Mouse (Mus musculus): ENCODE measurements at regions not wholly inside any gene's neighbourhood (a gene's known extent, or its start where the extent isn't known, plus 50 kb on each side); places are given as distances from the start of the nearest gene placed in this dataset.

- H3K9me3 ChIP-seq (replicated peaks; ENCODE audit: control insufficient read depth, low read length), result no peaks in the 10 kb centered on the region
- H3K36me3 ChIP-seq (replicated peaks; ENCODE audit: control insufficient read depth, insufficient read depth, low read length), result no peaks in the 10 kb centered on the region
- 56% methylated on average over 1 of the region's 1 CpGs for WGBS
- H3K4me3 ChIP-seq (ENCODE audit: low read depth, low read length), result no peak overlapping the region
- DNase-seq (ENCODE audit: low spot score), result no peak
- H3K4me1 ChIP-seq (ENCODE audit: control insufficient read depth, insufficient read depth), result no peaks in the 10 kb centered on the region
- no peak for ATAC-seq (ENCODE audit: insufficient read depth, low read depth)
- H3K4me2 ChIP-seq (ENCODE audit: low read depth, low read length), result no peak overlapping the region
- H3K9ac ChIP-seq (replicated peaks; ENCODE audit: low read depth, low read length), result no peak overlapping the region
- no peaks in the 10 kb centered on the region for H3K27me3 ChIP-seq (ENCODE audit: control insufficient read depth, insufficient read depth, low read length)
- no peak for TF ChIP-seq CTCF (IDR thresholded peaks at IDR 0.05; ENCODE audit: low read depth)
- TF ChIP-seq EP300 (IDR thresholded peaks at IDR 0.05; ENCODE audit: low read depth), result no peak
- H3K27ac ChIP-seq (ENCODE audit: low read depth), result no peak overlapping the region
Measured at GRCm38 (mm10) chr3:123784127-123784526, 93.5 kb upstream of the Ndst3 start.

DNA sequence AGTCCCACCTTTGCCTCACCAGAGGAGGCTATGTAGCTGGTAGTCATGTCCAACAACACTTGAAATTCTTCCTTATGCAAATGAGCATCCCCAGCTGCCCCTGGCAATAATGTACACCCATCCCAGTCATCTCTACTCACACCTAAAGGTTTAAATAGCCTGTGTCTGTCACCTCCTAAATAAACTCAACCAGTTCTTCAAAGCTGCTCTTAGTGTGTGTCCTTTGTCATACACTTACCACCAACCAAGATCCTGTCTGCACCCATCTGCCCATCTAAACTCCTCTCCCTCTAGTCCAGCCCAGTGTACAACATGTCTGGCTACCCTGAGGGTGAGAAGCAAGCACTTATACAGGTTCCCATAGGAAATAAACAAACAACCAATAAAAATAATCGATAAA, 103.4 kb upstream of the Ndst3 start:
- H3K4me3 ChIP-seq (ENCODE audit: low read depth, low read length), result no peak overlapping the region
- no peaks in the 10 kb centered on the region for H3K36me3 ChIP-seq (replicated peaks; ENCODE audit: control insufficient read depth, insufficient read depth, low read length)
- H3K4me1 ChIP-seq (ENCODE audit: control insufficient read depth, insufficient read depth), result no peaks in the 10 kb centered on the region
- WGBS, result 73% methylated on average over 1 of the region's 1 CpGs
- no peak for DNase-seq (ENCODE audit: low spot score)
- H3K9me3 ChIP-seq (replicated peaks; ENCODE audit: control insufficient read depth, low read length), result no peaks in the 10 kb centered on the region
- no peak overlapping the region for H3K27ac ChIP-seq (ENCODE audit: low read depth)
- TF ChIP-seq CTCF (IDR thresholded peaks at IDR 0.05; ENCODE audit: low read depth), result no peak
- no peak for TF ChIP-seq EP300 (IDR thresholded peaks at IDR 0.05; ENCODE audit: low read depth)
- no peak overlapping the region for H3K9ac ChIP-seq (replicated peaks; ENCODE audit: low read depth, low read length)
- no peaks in the 10 kb centered on the region for H3K27me3 ChIP-seq (ENCODE audit: control insufficient read depth, insufficient read depth, low read length)
- no peak for ATAC-seq (ENCODE audit: insufficient read depth, low read depth)
- H3K4me2 ChIP-seq (ENCODE audit: low read depth, low read length), result no peak overlapping the region

DNA sequence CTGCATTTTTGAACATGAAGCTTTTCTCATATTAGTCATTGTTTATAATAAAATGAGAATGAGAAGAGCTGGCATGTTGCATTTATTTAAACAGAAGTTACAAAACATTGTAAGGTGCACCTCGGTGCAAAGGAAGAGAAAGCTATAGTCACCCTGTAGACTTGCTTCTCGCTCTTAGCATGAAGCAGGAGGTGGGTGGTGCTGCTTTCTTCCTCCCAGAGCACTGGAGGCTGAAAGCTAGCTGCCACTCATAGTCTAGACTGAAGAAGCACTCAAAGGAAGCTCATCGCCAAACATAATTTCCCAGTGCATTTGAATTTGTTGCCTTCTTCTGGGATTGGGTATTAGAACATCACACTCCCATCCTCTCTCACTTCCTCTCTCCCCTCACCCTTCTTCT, 114.7 kb upstream of the Ndst3 start:
- DNase-seq (ENCODE audit: low spot score) (no peak), ATAC-seq (ENCODE audit: insufficient read depth, low read depth) (no peak)
- H3K36me3 ChIP-seq (replicated peaks; ENCODE audit: control insufficient read depth, insufficient read depth, low read length), result no peaks in the 10 kb centered on the region
- H3K27ac ChIP-seq (ENCODE audit: low read depth), result no peak overlapping the region
- no peak for TF ChIP-seq EP300 (IDR thresholded peaks at IDR 0.05; ENCODE audit: low read depth)
- TF ChIP-seq CTCF (IDR thresholded peaks at IDR 0.05; ENCODE audit: low read depth), result no peak
- H3K9me3 ChIP-seq (replicated peaks; ENCODE audit: control insufficient read depth, low read length), result no peaks in the 10 kb centered on the region
- H3K9ac ChIP-seq (replicated peaks; ENCODE audit: low read depth, low read length), result no peak overlapping the region
- WGBS, result 88% methylated on average over 3 of the region's 3 CpGs
- H3K4me3 ChIP-seq (ENCODE audit: low read depth, low read length), result no peak overlapping the region
- no peak overlapping the region for H3K4me2 ChIP-seq (ENCODE audit: low read depth, low read length)
- H3K27me3 ChIP-seq (ENCODE audit: control insufficient read depth, insufficient read depth, low read length), result no peaks in the 10 kb centered on the region
- no peaks in the 10 kb centered on the region for H3K4me1 ChIP-seq (ENCODE audit: control insufficient read depth, insufficient read depth)

DNA sequence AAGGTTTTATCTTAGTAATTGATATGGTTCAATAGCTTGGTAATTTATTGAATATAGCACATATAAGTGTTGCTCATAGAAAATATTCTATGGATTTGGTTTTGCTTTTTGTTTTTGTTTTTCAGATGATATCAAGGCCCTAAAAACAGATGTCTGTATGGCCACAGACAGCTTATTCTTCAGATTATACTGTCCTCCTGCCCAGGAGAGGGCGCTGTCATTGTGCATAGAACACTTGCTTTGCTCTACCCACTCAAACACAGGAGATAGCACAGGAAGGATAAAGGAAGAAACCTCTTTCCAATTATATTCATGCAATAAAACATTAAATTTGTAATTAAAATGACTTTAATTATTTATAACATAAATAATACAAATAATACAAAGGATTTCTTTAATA, 115.4 kb upstream of the Ndst3 start:
- no peak for TF ChIP-seq CTCF (IDR thresholded peaks at IDR 0.05; ENCODE audit: low read depth)
- TF ChIP-seq EP300 (IDR thresholded peaks at IDR 0.05; ENCODE audit: low read depth), result no peak
- Histone ChIP-seq H3K4me2 (ENCODE audit: low read depth, low read length) (no peak overlapping the region), H3K27me3 (ENCODE audit: control insufficient read depth, insufficient read depth, low read length) (no peaks in the 10 kb centered on the region), H3K4me1 (ENCODE audit: control insufficient read depth, insufficient read depth) (no peaks in the 10 kb centered on the region), H3K27ac (ENCODE audit: low read depth) (no peak overlapping the region), H3K36me3 (replicated peaks; ENCODE audit: control insufficient read depth, insufficient read depth, low read length) (no peaks in the 10 kb centered on the region), H3K9me3 (replicated peaks; ENCODE audit: control insufficient read depth, low read length) (no peaks in the 10 kb centered on the region), H3K9ac (replicated peaks; ENCODE audit: low read depth, low read length) (no peak overlapping the region), H3K4me3 (ENCODE audit: low read depth, low read length) (no peak overlapping the region)
- ATAC-seq (ENCODE audit: insufficient read depth, low read depth) (no peak), DNase-seq (ENCODE audit: low spot score) (no peak)
- 75% methylated on average over 1 of the region's 1 CpGs for WGBS

DNA sequence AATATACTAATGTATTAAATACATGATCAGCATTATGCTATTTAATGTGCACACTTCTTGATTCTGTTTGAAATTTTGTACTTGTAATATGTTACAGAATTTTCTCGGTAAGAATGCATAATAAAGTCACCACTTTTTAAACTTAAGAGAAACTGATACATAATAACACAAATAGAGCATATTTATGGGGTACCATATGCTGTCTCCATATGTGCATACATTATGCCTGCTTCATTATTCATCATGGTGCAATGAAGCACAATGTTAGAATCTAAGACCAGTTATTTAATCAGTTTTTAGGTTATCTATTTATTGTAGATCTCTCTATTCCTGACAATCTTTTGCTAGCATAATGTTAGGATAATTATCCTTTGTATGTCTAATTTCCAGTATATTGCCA, 115.9 kb upstream of the Ndst3 start:
- WGBS, result 71% methylated on average over 1 of the region's 1 CpGs
- H3K36me3 ChIP-seq (replicated peaks; ENCODE audit: control insufficient read depth, insufficient read depth, low read length), result no peaks in the 10 kb centered on the region
- DNase-seq (ENCODE audit: low spot score) (no peak), ATAC-seq (ENCODE audit: insufficient read depth, low read depth) (no peak)
- H3K4me2 ChIP-seq (ENCODE audit: low read depth, low read length), result no peak overlapping the region
- H3K27me3 ChIP-seq (ENCODE audit: control insufficient read depth, insufficient read depth, low read length), result no peaks in the 10 kb centered on the region
- H3K9me3 ChIP-seq (replicated peaks; ENCODE audit: control insufficient read depth, low read length), result no peaks in the 10 kb centered on the region
- H3K9ac ChIP-seq (replicated peaks; ENCODE audit: low read depth, low read length), result no peak overlapping the region
- no peaks in the 10 kb centered on the region for H3K4me1 ChIP-seq (ENCODE audit: control insufficient read depth, insufficient read depth)
- no peak for TF ChIP-seq CTCF (IDR thresholded peaks at IDR 0.05; ENCODE audit: low read depth)
- TF ChIP-seq EP300 (IDR thresholded peaks at IDR 0.05; ENCODE audit: low read depth), result no peak
- no peak overlapping the region for H3K4me3 ChIP-seq (ENCODE audit: low read depth, low read length)
- H3K27ac ChIP-seq (ENCODE audit: low read depth), result no peak overlapping the region

GRCm38 (mm10) chr3:123810018-123810942, 119.6 kb upstream of the Ndst3 start:
- no peaks in the 10 kb centered on the region for H3K36me3 ChIP-seq (replicated peaks; ENCODE audit: control insufficient read depth, insufficient read depth, low read length)
- DNase-seq (ENCODE audit: low spot score) (no peak), ATAC-seq (ENCODE audit: insufficient read depth, low read depth) (no peak)
- no peak for TF ChIP-seq EP300 (IDR thresholded peaks at IDR 0.05; ENCODE audit: low read depth)
- no peak for TF ChIP-seq CTCF (IDR thresholded peaks at IDR 0.05; ENCODE audit: low read depth)
- no peaks in the 10 kb centered on the region for H3K4me1 ChIP-seq (ENCODE audit: control insufficient read depth, insufficient read depth)
- no peak overlapping the region for H3K4me3 ChIP-seq (ENCODE audit: low read depth, low read length)
- H3K4me2 ChIP-seq (ENCODE audit: low read depth, low read length), result no peak overlapping the region
- 81% methylated on average over 10 of the region's 10 CpGs for WGBS
- H3K27ac ChIP-seq (ENCODE audit: low read depth), result no peak overlapping the region
- H3K9ac ChIP-seq (replicated peaks; ENCODE audit: low read depth, low read length), result no peak overlapping the region
- no peaks in the 10 kb centered on the region for H3K9me3 ChIP-seq (replicated peaks; ENCODE audit: control insufficient read depth, low read length)
- H3K27me3 ChIP-seq (ENCODE audit: control insufficient read depth, insufficient read depth, low read length), result no peaks in the 10 kb centered on the region

Measured in heart, postnatal 0 days (tissue).